Comparison of ENCODE assay signal across 23 mouse cellular contexts in genomic region chr9:77480001-77480400, GRCm38 (mm10).
A peak's percentile ranks its signal among the peaks of the same experiment; 100 is the strongest.
DNase-seq lines count a peak whose midpoint lies in the region; ATAC-seq lines count a peak whose summit lies in the region.
"Had no signal": no experiment of that assay in that cellular context is flagged by ENCODE, and none has a peak within 500 bp of the region (broad histone marks: within the 10 kb centered on the region; RNA-seq: fewer than 3 reads in every experiment).

No protein-coding gene starts in this region.

- 61% methylated on average over 7 of the region's 7 CpGs for WGBS in forebrain, embryonic 12.5 days
- 57% methylated on average over 7 of the region's 7 CpGs for WGBS in forebrain, embryonic 11.5 days
- WGBS in kidney, embryonic 16.5 days: 39% methylated on average over 7 of the region's 7 CpGs
- 59% methylated on average over 7 of the region's 7 CpGs for WGBS in neural tube, embryonic 13.5 days
- 61% methylated on average over 7 of the region's 7 CpGs for WGBS in neural tube, embryonic 15.5 days

- ATAC-seq in forebrain, embryonic 12.5 days (ENCODE audit: low FRiP score): peak; percentile 1; the same call in 1 of the 2 replicates
- no peak for ATAC-seq in forebrain, embryonic 11.5 days (replicated peaks; ENCODE audit: low FRiP score)
- peak; percentile 46; the same call in 1 of the 2 replicates for ATAC-seq in kidney, embryonic 16.5 days (ENCODE audit: low FRiP score, low TSS enrichment)
- no peak for ATAC-seq in neural tube, embryonic 13.5 days (ENCODE audit: low read depth)
- ATAC-seq in neural tube, embryonic 15.5 days (ENCODE audit: low FRiP score): no peak
- ATAC-seq: Patski had no signal

- no peak overlapping the region for H3K4me2 ChIP-seq in forebrain, embryonic 12.5 days
- H3K4me2 ChIP-seq in forebrain, embryonic 11.5 days (ENCODE audit: low read depth, low read length, severe bottlenecking): no peak overlapping the region
- H3K4me2 ChIP-seq in kidney, embryonic 16.5 days (replicated peaks; ENCODE audit: low read depth, low read length): no peak overlapping the region
- no peak overlapping the region for H3K4me2 ChIP-seq in neural tube, embryonic 13.5 days
- H3K4me2 ChIP-seq in neural tube, embryonic 15.5 days: no peak overlapping the region
- H3K4me2 ChIP-seq: embryonic facial prominence, embryonic 13.5 days; liver, embryonic 13.5 days; lung, embryonic 14.5 days had no signal

- no peak for DNase-seq in forebrain, embryonic 11.5 days (ENCODE audit: low spot score)
- no peak for DNase-seq in kidney, adult 9 months
- DNase-seq in retina, postnatal 1 day: peak; percentile 80
- no peak for DNase-seq in MN1 (ENCODE audit: low spot score)
- DNase-seq: adrenal gland, postnatal 36 days; cerebellum, adult 11 months; cerebellum, adult 9-11 months; gastrocnemius, postnatal 25 days; heart, adult 2 months; heart, postnatal 4 days; kidney, adult 8-10 months; kidney, postnatal 36 days; liver, embryonic 13.5 days; thymus, adult 2 months had no signal

- peaks cover 63% of the 10 kb centered on the region for H3K4me1 ChIP-seq in forebrain, embryonic 12.5 days
- peaks cover 30% of the 10 kb centered on the region for H3K4me1 ChIP-seq in forebrain, embryonic 11.5 days (replicated peaks; ENCODE audit: control insufficient read depth, insufficient read depth, low read length)
- H3K4me1 ChIP-seq in kidney, embryonic 16.5 days (ENCODE audit: insufficient read depth, low read length): peaks cover 32% of the 10 kb centered on the region
- H3K4me1 ChIP-seq in neural tube, embryonic 13.5 days (replicated peaks): peaks cover 45% of the 10 kb centered on the region
- H3K4me1 ChIP-seq in neural tube, embryonic 15.5 days: peaks cover 34% of the 10 kb centered on the region

- no peak overlapping the region for H3K9ac ChIP-seq in forebrain, embryonic 12.5 days
- H3K9ac ChIP-seq in forebrain, embryonic 11.5 days (ENCODE audit: low read length): no peak overlapping the region
- H3K9ac ChIP-seq in kidney, embryonic 16.5 days (replicated peaks; ENCODE audit: low read length): no peak overlapping the region
- H3K9ac ChIP-seq in neural tube, embryonic 13.5 days: no peak overlapping the region
- no peak overlapping the region for H3K9ac ChIP-seq in neural tube, embryonic 15.5 days (replicated peaks)
- H3K9ac ChIP-seq: embryonic facial prominence, embryonic 13.5 days; liver, embryonic 13.5 days; lung, embryonic 14.5 days had no signal

- no peak overlapping the region for H3K4me3 ChIP-seq in forebrain, embryonic 12.5 days (replicated peaks)
- H3K4me3 ChIP-seq in forebrain, embryonic 11.5 days (ENCODE audit: low read depth, low read length): no peak overlapping the region
- H3K4me3 ChIP-seq in kidney, embryonic 16.5 days (ENCODE audit: low read length): no peak overlapping the region
- H3K4me3 ChIP-seq in neural tube, embryonic 13.5 days: no peak overlapping the region
- no peak overlapping the region for H3K4me3 ChIP-seq in neural tube, embryonic 15.5 days (replicated peaks)
- H3K4me3 ChIP-seq: embryonic facial prominence, embryonic 13.5 days; erythroblast, embryonic 14.5 days; heart, adult 2 months; liver, embryonic 13.5 days; megakaryocyte, embryonic 14.5 days had no signal

- no peak overlapping the region for H3K27ac ChIP-seq in forebrain, embryonic 12.5 days
- H3K27ac ChIP-seq in forebrain, embryonic 11.5 days (ENCODE audit: low read depth, low read length): no peak overlapping the region
- H3K27ac ChIP-seq in kidney, embryonic 16.5 days (ENCODE audit: low read length): peak overlapping the region; percentile 3; the same call in 1 of the 2 replicates
- H3K27ac ChIP-seq in neural tube, embryonic 13.5 days (replicated peaks): peak overlapping the region; percentile 35; the same call in 1 of the 2 replicates
- no peak overlapping the region for H3K27ac ChIP-seq in neural tube, embryonic 15.5 days (replicated peaks)
- H3K27ac ChIP-seq: embryonic facial prominence, embryonic 13.5 days; heart, adult 2 months; liver, embryonic 13.5 days had no signal

- no peaks in the 10 kb centered on the region for H3K9me3 ChIP-seq in forebrain, embryonic 12.5 days
- H3K9me3 ChIP-seq in forebrain, embryonic 11.5 days (ENCODE audit: control insufficient read depth, low read length): no peaks in the 10 kb centered on the region
- no peaks in the 10 kb centered on the region for H3K9me3 ChIP-seq in kidney, embryonic 16.5 days (ENCODE audit: low read length)
- H3K9me3 ChIP-seq in neural tube, embryonic 13.5 days: no peaks in the 10 kb centered on the region
- no peaks in the 10 kb centered on the region for H3K9me3 ChIP-seq in neural tube, embryonic 15.5 days (replicated peaks)
- H3K9me3 ChIP-seq: embryonic facial prominence, embryonic 13.5 days; liver, embryonic 13.5 days had no signal

- H3K27me3 ChIP-seq in forebrain, embryonic 12.5 days: no peaks in the 10 kb centered on the region
- H3K27me3 ChIP-seq in forebrain, embryonic 11.5 days (ENCODE audit: control insufficient read depth, insufficient read depth, low read length): no peaks in the 10 kb centered on the region
- no peaks in the 10 kb centered on the region for H3K27me3 ChIP-seq in kidney, embryonic 16.5 days (ENCODE audit: insufficient read depth, low read length)
- H3K27me3 ChIP-seq in neural tube, embryonic 13.5 days: no peaks in the 10 kb centered on the region
- no peaks in the 10 kb centered on the region for H3K27me3 ChIP-seq in neural tube, embryonic 15.5 days (replicated peaks)
- H3K27me3 ChIP-seq: embryonic facial prominence, embryonic 13.5 days; liver, embryonic 13.5 days; megakaryocyte, embryonic 14.5 days; Patski had no signal

- H3K36me3 ChIP-seq in forebrain, embryonic 12.5 days (replicated peaks): no peaks in the 10 kb centered on the region
- H3K36me3 ChIP-seq in forebrain, embryonic 11.5 days (ENCODE audit: control insufficient read depth, insufficient read depth, low read length): no peaks in the 10 kb centered on the region
- H3K36me3 ChIP-seq in kidney, embryonic 16.5 days (ENCODE audit: insufficient read depth, low read length): no peaks in the 10 kb centered on the region
- no peaks in the 10 kb centered on the region for H3K36me3 ChIP-seq in neural tube, embryonic 13.5 days
- H3K36me3 ChIP-seq in neural tube, embryonic 15.5 days: no peaks in the 10 kb centered on the region
- H3K36me3 ChIP-seq: embryonic facial prominence, embryonic 13.5 days; liver, embryonic 13.5 days had no signal

Comparison
In these comparisons a context has a peak if more than half of its experiments do, and no peak if none do; other contexts are left out.
1. ATAC-seq: peak in forebrain, embryonic 12.5 days (single experiment) and kidney, embryonic 16.5 days (single experiment); none in forebrain, embryonic 11.5 days (single experiment), neural tube, embryonic 13.5 days (single experiment) and neural tube, embryonic 15.5 days (single experiment).
2. H3K27ac ChIP-seq: peak in kidney, embryonic 16.5 days (single experiment) and neural tube, embryonic 13.5 days (single experiment); none in forebrain, embryonic 12.5 days (single experiment), forebrain, embryonic 11.5 days (single experiment) and neural tube, embryonic 15.5 days (single experiment).